Mouse (Mus musculus): ENCODE measurements at regions not wholly inside any gene's neighbourhood (a gene's known extent, or its start where the extent isn't known, plus 50 kb on each side); places are given as distances from the start of the nearest gene placed in this dataset.

DNA sequence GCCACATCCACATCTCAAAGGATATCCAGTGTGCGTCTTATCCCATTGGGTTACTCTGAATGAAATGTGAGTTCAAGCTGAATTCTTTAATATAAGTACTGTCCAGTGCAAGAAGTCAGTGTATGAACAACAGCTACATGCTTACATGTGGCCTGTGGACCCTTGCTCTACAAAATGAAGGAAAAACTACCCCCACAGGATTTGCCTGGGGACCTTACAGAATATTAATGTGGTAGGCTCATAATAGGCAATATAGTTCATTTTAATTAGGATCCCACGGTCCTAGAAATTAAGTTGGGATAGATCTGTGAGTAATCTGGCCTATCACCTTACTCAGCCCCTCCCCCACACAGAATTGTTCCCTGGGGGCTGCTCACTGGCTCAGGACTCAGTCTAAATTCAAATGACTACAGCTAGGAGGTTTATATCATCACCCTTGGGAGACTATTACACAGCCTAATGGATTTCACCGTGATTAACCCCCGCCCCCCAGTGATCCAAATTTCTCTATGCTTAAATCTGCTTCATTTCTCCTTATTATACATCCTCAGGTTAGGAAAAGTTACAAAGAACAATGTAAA is 145.4 kb upstream of the 1700025G04Rik start:
- Histone ChIP-seq H3K36me3 (ENCODE audit: control insufficient read depth, insufficient read depth, low read length) (no peaks in the 10 kb centered on the region), H3K79me2 (replicated peaks; ENCODE audit: control insufficient read depth, insufficient read depth, low read length) (no peaks in the 10 kb centered on the region), H3K4me3 (no peak overlapping the region), H3K27me3 (ENCODE audit: control insufficient read depth, insufficient read depth, low read length) (no peaks in the 10 kb centered on the region), H3K4me1 (ENCODE audit: control insufficient read depth, insufficient read depth, low read length) (no peaks in the 10 kb centered on the region), H3K9ac (ENCODE audit: low read depth, low read length) (no peak overlapping the region), H3K27ac (no peak overlapping the region)
- TF ChIP-seq EP300 (IDR thresholded peaks at IDR 0.05; ENCODE audit: insufficient read depth, low read depth, low read length) (no peak), CTCF (IDR thresholded peaks at IDR 0.05) (no peak), POLR2A (IDR thresholded peaks at IDR 0.05; ENCODE audit: insufficient read depth, low read depth, low read length) (no peak)
- 77% methylated on average over 4 of the region's 4 CpGs for WGBS
- no peak for DNase-seq
- intact Hi-C loops (cut with DNase I) = no loop called here

DNA sequence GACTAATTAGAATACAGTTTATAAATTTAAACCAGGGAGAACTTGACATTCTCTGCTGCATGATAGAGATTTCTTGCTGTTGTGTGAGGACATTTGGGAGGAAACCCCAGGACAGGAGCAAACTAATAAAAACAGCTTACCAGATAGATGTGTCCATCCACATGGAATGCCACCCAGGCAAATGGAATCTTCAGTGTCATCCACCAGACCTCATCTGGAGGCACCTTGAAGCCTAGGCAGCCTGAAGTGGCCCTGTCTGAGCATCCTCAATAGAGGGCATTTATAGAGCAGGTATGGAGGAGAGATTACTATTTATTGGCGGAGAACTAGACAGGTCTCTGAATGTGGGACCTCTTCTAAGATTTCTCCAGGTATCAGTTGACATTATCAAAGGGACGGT is 144.8 kb upstream of the 1700025G04Rik start:
- no peak for DNase-seq
- 95% methylated on average over 2 of the region's 2 CpGs for WGBS
- intact Hi-C loops (cut with DNase I) = no loop called here
- H3K27ac ChIP-seq = no peak overlapping the region
- H3K36me3 ChIP-seq (ENCODE audit: control insufficient read depth, insufficient read depth, low read length) = no peaks in the 10 kb centered on the region
- no peak overlapping the region for H3K9ac ChIP-seq (ENCODE audit: low read depth, low read length)
- H3K27me3 ChIP-seq (ENCODE audit: control insufficient read depth, insufficient read depth, low read length) = no peaks in the 10 kb centered on the region
- H3K79me2 ChIP-seq (replicated peaks; ENCODE audit: control insufficient read depth, insufficient read depth, low read length) = no peaks in the 10 kb centered on the region
- no peak for TF ChIP-seq POLR2A (IDR thresholded peaks at IDR 0.05; ENCODE audit: insufficient read depth, low read depth, low read length)
- no peak for TF ChIP-seq CTCF (IDR thresholded peaks at IDR 0.05)
- TF ChIP-seq EP300 (IDR thresholded peaks at IDR 0.05; ENCODE audit: insufficient read depth, low read depth, low read length) = no peak
- H3K4me1 ChIP-seq (ENCODE audit: control insufficient read depth, insufficient read depth, low read length) = no peaks in the 10 kb centered on the region
- H3K4me3 ChIP-seq = no peak overlapping the region

DNA sequence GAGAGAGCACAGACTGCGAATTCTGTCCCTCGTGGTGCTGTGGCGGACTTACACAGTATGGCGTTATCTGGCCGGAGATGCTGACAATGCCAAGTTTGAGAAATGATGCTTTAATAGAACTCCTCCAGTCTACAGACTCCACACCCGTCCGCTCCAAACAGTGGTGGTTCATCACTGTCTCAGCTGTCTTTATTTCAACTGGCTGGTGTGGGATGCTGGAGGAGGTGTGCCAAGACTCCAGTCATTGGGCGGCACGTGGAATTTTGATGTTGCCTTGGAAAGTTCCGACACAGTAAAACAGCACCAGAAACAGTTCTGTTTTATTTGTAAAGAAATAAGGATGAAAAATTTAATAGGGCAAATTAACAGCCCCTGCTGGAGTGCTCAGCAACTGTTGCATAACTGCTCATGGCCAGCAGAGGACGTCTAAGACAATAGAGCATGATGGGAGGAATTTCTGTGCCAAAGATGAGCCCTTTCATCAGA is 141.8 kb upstream of the 1700025G04Rik start:
- 69% methylated on average over 11 of the region's 11 CpGs for WGBS
- Histone ChIP-seq H3K79me2 (replicated peaks; ENCODE audit: control insufficient read depth, insufficient read depth, low read length) (no peaks in the 10 kb centered on the region), H3K4me1 (ENCODE audit: control insufficient read depth, insufficient read depth, low read length) (no peaks in the 10 kb centered on the region), H3K9ac (ENCODE audit: low read depth, low read length) (no peak overlapping the region), H3K4me3 (no peak overlapping the region), H3K36me3 (ENCODE audit: control insufficient read depth, insufficient read depth, low read length) (no peaks in the 10 kb centered on the region), H3K27me3 (ENCODE audit: control insufficient read depth, insufficient read depth, low read length) (no peaks in the 10 kb centered on the region), H3K27ac (no peak overlapping the region)
- TF ChIP-seq EP300 (IDR thresholded peaks at IDR 0.05; ENCODE audit: insufficient read depth, low read depth, low read length) (no peak), POLR2A (IDR thresholded peaks at IDR 0.05; ENCODE audit: insufficient read depth, low read depth, low read length) (no peak), CTCF (IDR thresholded peaks at IDR 0.05) (peak; percentile 68)
- DNase-seq = no peak
- intact Hi-C loops (cut with DNase I) = no loop called here

DNA sequence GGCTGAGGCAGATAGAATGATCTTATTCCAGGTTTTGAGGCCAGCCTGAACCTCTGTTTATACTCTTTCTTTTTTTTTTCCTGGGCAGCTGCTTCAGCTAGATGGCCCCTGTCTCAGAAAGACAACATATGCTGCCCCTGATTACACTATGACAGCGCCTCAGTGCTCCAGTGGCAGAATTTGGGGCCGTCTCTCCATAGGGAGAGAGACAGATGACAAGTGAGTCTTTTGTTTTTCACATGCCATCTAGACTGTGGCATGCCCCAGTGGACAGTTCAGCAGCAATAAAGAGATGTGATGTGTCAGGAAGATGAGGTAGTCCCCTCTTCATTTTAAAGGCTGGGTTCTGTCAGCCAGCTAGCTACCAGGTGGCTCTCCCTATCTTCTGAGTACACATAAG is 139.8 kb upstream of the 1700025G04Rik start:
- Histone ChIP-seq H3K9ac (ENCODE audit: low read depth, low read length) (no peak overlapping the region), H3K4me3 (no peak overlapping the region), H3K4me1 (ENCODE audit: control insufficient read depth, insufficient read depth, low read length) (no peaks in the 10 kb centered on the region), H3K27me3 (ENCODE audit: control insufficient read depth, insufficient read depth, low read length) (no peaks in the 10 kb centered on the region), H3K36me3 (ENCODE audit: control insufficient read depth, insufficient read depth, low read length) (no peaks in the 10 kb centered on the region), H3K79me2 (replicated peaks; ENCODE audit: control insufficient read depth, insufficient read depth, low read length) (no peaks in the 10 kb centered on the region), H3K27ac (no peak overlapping the region)
- TF ChIP-seq POLR2A (IDR thresholded peaks at IDR 0.05; ENCODE audit: insufficient read depth, low read depth, low read length) = no peak
- 95% methylated on average over 2 of the region's 2 CpGs for WGBS
- intact Hi-C loops (cut with DNase I) = no loop called here
- no peak for DNase-seq

DNA sequence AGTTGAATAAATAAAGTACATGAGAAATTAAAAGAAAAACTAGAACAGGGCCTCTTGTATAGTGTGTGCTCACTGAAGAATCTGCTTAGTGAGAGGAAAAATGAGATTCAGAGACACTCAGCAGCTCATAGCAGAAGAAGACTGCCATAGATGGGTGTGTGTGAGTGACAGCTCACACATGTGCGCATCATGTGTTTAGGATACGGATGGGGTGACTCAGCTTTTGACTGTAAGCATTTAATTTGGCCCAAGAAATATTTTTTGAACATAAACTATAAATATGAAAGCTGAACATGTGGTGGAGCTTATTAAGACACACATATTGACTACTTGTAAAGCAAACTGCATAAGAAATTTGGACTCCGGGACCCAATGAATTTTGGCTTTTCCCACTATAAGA is 136.1 kb upstream of the 1700025G04Rik start:
- WGBS = 93% methylated on average over 3 of the region's 3 CpGs
- intact Hi-C loops (cut with DNase I) = no loop called here

DNA sequence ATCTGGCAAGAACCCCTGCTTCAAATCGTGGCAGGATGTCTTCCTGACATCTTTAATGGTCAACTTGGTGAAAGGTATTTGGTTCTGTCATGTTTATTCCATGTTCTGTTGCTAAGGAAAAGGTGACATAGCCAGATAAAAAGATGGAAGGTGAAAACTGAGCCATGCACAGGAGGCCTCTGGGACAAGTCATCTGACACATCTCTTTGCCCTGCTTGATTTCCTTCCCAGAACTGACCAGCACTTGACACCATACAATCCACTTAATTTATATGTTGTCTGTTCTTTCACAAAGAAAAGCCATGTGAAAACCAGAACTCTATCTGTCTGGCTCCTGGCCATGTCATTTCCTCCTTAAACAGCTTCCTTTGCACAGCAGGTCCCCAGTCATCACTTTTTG is 133.7 kb upstream of the 1700025G04Rik start:
- WGBS = 10% methylated on average over 1 of the region's 1 CpGs
- intact Hi-C loops (cut with DNase I) = loop anchor here (2.0 kb wide), 1 partner anchor 49 kb away; no protein-coding TSS in a partner anchor
- Histone ChIP-seq H3K9ac (ENCODE audit: low read depth, low read length) (no peak overlapping the region), H3K79me2 (replicated peaks; ENCODE audit: control insufficient read depth, insufficient read depth, low read length) (no peaks in the 10 kb centered on the region), H3K27ac (peak overlapping the region; percentile 70), H3K27me3 (ENCODE audit: control insufficient read depth, insufficient read depth, low read length) (no peaks in the 10 kb centered on the region), H3K4me3 (no peak overlapping the region), H3K36me3 (ENCODE audit: control insufficient read depth, insufficient read depth, low read length) (peaks cover 5% of the 10 kb centered on the region), H3K4me1 (ENCODE audit: control insufficient read depth, insufficient read depth, low read length) (peaks cover 4% of the 10 kb centered on the region)
- TF ChIP-seq CTCF (IDR thresholded peaks at IDR 0.05) (no peak), EP300 (IDR thresholded peaks at IDR 0.05; ENCODE audit: insufficient read depth, low read depth, low read length) (0 out of 2 replicates have a peak, but pooled peaks have one; percentile 24)
- peak in 1 of 2 experiments; percentile 37 for DNase-seq

More for the DNA sequence above, 136.1 kb upstream of the 1700025G04Rik start:
- H3K4me3 ChIP-seq = no peak overlapping the region
- no peaks in the 10 kb centered on the region for H3K79me2 ChIP-seq (replicated peaks; ENCODE audit: control insufficient read depth, insufficient read depth, low read length)
- TF ChIP-seq EP300 (IDR thresholded peaks at IDR 0.05; ENCODE audit: insufficient read depth, low read depth, low read length) (no peak), POLR2A (IDR thresholded peaks at IDR 0.05; ENCODE audit: insufficient read depth, low read depth, low read length) (no peak), CTCF (IDR thresholded peaks at IDR 0.05) (no peak)
- DNase-seq = no peak
- H3K9ac ChIP-seq (ENCODE audit: low read depth, low read length) = no peak overlapping the region
- peaks cover 4% of the 10 kb centered on the region for H3K4me1 ChIP-seq (ENCODE audit: control insufficient read depth, insufficient read depth, low read length)
- no peak overlapping the region for H3K27ac ChIP-seq
- no peaks in the 10 kb centered on the region for H3K27me3 ChIP-seq (ENCODE audit: control insufficient read depth, insufficient read depth, low read length)
- peaks cover 5% of the 10 kb centered on the region for H3K36me3 ChIP-seq (ENCODE audit: control insufficient read depth, insufficient read depth, low read length)

Measured in heart, adult 2 months (tissue).